Mouse (Mus musculus) liver, embryonic 16.5 days (tissue): ENCODE data around the gene Gm19345. TPM values are rescaled to one million over a fixed set of nuclear protein-coding genes. Genes with fewer than 3 reads are reported as not detected.

ENCODE experiments used
- ATAC-seq: fragments of 200-750 bp; cut with Nextera tagmentation; 2 replicates; pipeline ENCODE4 v1.8.0; 2017; ENCODE audit warnings: low read depth, mild to moderate bottlenecking, moderate number of reproducible peaks, moderate library complexity
- H3K27ac ChIP-seq: fragments of 300-500 bp; sonication (generic); 2 replicates; pipeline ENCODE4 v1.5.1; 2014; ENCODE audit warnings: mild to moderate bottlenecking, low read length
- H3K27me3 ChIP-seq: fragments of 300-500 bp; sonication (generic); 2 replicates; pipeline ENCODE4 v1.6.1; 2014; ENCODE audit warnings: low read depth, low read length, mixed read lengths; ENCODE audit not compliant: control insufficient read depth, insufficient read depth
- H3K36me3 ChIP-seq: fragments of 300-500 bp; sonication (generic); 2 replicates; pipeline ENCODE4 v1.6.1; 2014; ENCODE audit warnings: mild to moderate bottlenecking; ENCODE audit not compliant: control insufficient read depth, insufficient read depth
- H3K4me1 ChIP-seq: fragments of 300-500 bp; sonication (generic); 2 replicates; pipeline ENCODE4 v1.6.1; 2014; ENCODE audit warnings: low read depth, low read length, mixed read lengths; ENCODE audit not compliant: control insufficient read depth
- H3K4me2 ChIP-seq: fragments of 300-500 bp; sonication (generic); 2 replicates; pipeline ENCODE4 v1.6.1; 2014; ENCODE audit warnings: low read depth, low read length, mixed read lengths
- H3K4me3 ChIP-seq: fragments of 300-500 bp; sonication (generic); 2 replicates; pipeline ENCODE4 v1.5.1; 2014; ENCODE audit warnings: low read depth, mild to moderate bottlenecking, low read length
- H3K9ac ChIP-seq: fragments of 300-500 bp; sonication (generic); 2 replicates; pipeline ENCODE4 v1.6.1; 2014; ENCODE audit warnings: low read depth, low read length
- H3K9me3 ChIP-seq: fragments of 300-500 bp; sonication (generic); replicated peaks from 2 replicates; pipeline ENCODE4 v1.6.1; 2016; ENCODE audit warnings: low read length; ENCODE audit not compliant: control insufficient read depth
- WGBS: fragments of 180-500 bp; shearing (Covaris S2); extraction: QIAGEN DNeasy Blood & Tissue Kit; methylation state at CpG from one replicate; pipeline ENCODE4 v1.1.7; 2014; ENCODE audit not compliant: insufficient replicate concordance; 5-methylcytosine and 5-hydroxymethylcytosine counted together
- polyA plus RNA-seq: library from polyadenylated mRNA; unstranded; fragments of >200 nt; fragmentation: Nextera tagmentation; extraction: Ambion mirVana; gene quantifications from 2 replicates; pipeline ENCODE4 v1.2.1, GENCODE M21; 2015

The Gm19345 gene
- polyA plus RNA-seq, 1 experiment from 2014 or later = 0.08 TPM

GRCm38 (mm10) chr7:19840371-19840770 lies 11.4 kb upstream of the Gm19345 start:
- H3K9ac ChIP-seq = no peak overlapping the region

DNA sequence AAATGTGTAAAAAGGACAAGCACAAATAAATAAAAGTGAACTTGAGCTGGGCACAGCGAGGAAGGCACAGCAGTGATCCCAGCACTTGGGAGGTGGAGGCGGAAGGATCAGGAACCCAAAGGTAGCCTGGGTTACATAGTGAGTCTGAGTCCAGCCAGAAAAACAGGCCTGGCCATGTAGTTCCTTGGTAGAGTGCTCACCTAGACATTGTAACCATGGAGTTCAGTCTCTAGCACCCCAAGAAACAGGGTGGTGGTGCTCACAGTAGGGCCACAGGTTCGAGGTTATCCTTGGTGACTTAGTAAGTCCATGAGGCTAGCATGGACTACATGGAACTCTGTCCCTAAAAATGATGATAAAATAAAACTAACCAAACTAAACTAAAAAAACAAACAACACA lies 10.9 kb upstream of the Gm19345 start:
- no peak overlapping the region for H3K9ac ChIP-seq
- H3K27me3 ChIP-seq = no peaks in the 10 kb centered on the region
- ATAC-seq = no peak
- no peaks in the 10 kb centered on the region for H3K9me3 ChIP-seq
- peaks cover 9% of the 10 kb centered on the region for H3K4me1 ChIP-seq
- H3K27ac ChIP-seq = peak overlapping the region; percentile 77; the same call in 1 of the 2 replicates
- H3K4me3 ChIP-seq = no peak overlapping the region
- H3K4me2 ChIP-seq = no peak overlapping the region
- WGBS = 65% methylated on average over 3 of the region's 3 CpGs
- H3K36me3 ChIP-seq = no peaks in the 10 kb centered on the region

More at GRCm38 (mm10) chr7:19840371-19840770, 11.4 kb upstream of the Gm19345 start:
- Histone ChIP-seq H3K4me3 (no peak overlapping the region), H3K4me1 (peaks cover 9% of the 10 kb centered on the region), H3K27ac (no peak overlapping the region), H3K4me2 (no peak overlapping the region), H3K36me3 (no peaks in the 10 kb centered on the region), H3K27me3 (no peaks in the 10 kb centered on the region), H3K9me3 (no peaks in the 10 kb centered on the region)
- 64% methylated on average over 4 of the region's 4 CpGs for WGBS
- ATAC-seq = no peak

DNA sequence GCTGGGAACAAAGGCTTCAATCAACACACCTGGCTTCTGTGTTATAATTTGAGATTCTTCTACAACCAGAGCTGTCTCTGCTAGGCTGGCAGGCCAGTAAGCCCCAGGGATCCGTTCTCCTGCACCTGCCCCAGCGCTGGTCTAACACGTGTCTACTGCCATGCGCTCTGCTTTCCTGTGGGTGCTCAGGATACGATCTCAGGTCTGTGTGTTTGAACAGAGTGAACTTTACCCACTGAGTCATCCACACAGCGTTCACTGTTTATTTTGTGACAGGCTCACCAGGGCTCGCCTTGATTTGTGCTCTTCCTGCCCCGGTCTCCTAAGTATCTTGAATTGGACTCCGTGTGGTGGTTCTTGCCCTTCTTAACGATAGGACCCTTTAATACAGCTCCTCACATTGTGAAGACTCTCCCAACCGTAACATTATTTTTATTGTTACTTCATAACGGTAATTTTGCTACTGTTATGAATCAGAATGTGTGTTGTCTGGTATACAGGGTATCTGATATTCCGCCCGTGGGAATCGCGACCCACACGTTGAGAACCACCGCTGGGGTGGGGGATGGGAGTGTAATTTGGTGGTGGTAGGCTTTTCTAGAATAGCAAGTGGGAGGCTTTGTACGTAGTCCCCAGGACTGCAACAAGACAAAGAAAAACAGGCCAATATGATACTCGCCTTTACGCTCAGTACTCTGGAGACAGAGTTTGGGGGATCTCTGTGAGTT lies 10.0 kb upstream of the Gm19345 start:
- H3K27ac ChIP-seq = peak overlapping the region; percentile 77
- no peak overlapping the region for H3K4me2 ChIP-seq
- H3K4me1 ChIP-seq = peaks cover 9% of the 10 kb centered on the region
- ATAC-seq = peak; percentile 90
- H3K4me3 ChIP-seq = no peak overlapping the region
- no peaks in the 10 kb centered on the region for H3K36me3 ChIP-seq
- H3K9ac ChIP-seq = no peak overlapping the region
- no peaks in the 10 kb centered on the region for H3K27me3 ChIP-seq
- no peaks in the 10 kb centered on the region for H3K9me3 ChIP-seq
- WGBS = 56% methylated on average over 21 of the region's 21 CpGs

GRCm38 (mm10) chr7:19842885-19843504 lies 8.8 kb upstream of the Gm19345 start:
- H3K9me3 ChIP-seq = no peaks in the 10 kb centered on the region
- H3K4me1 ChIP-seq = peaks cover 9% of the 10 kb centered on the region
- 37% methylated on average over 19 of the region's 19 CpGs for WGBS
- peak overlapping the region; percentile 34; the same call in 1 of the 2 replicates for H3K27ac ChIP-seq
- H3K9ac ChIP-seq = no peak overlapping the region
- H3K36me3 ChIP-seq = no peaks in the 10 kb centered on the region
- 0 out of 2 replicates have a peak, but pooled peaks have one; percentile 10 for ATAC-seq
- no peak overlapping the region for H3K4me3 ChIP-seq
- no peak overlapping the region for H3K4me2 ChIP-seq
- H3K27me3 ChIP-seq = no peaks in the 10 kb centered on the region

DNA sequence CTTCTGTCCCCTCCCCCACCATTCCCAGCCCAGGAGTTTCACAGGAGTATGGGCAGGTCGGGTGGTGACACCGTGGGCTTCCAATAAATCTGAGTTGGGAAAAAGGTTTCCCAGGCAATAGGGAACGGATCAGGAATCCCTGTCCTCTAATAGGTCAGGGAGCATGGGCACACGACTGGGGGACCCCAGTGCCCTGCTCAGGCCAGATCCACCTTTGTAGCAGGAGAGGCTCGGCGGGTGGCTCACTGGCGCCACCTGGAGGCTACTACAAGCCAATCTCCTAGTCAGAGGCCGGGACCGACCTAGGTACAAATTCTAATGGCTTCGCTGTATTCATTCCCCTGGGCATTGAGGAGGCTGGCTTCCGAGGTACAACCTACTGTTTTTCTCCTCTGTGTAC lies 8.2 kb upstream of the Gm19345 start:
- H3K9me3 ChIP-seq = no peaks in the 10 kb centered on the region
- no peak overlapping the region for H3K4me3 ChIP-seq
- H3K4me1 ChIP-seq = peaks cover 9% of the 10 kb centered on the region
- H3K36me3 ChIP-seq = no peaks in the 10 kb centered on the region
- no peaks in the 10 kb centered on the region for H3K27me3 ChIP-seq
- WGBS = 6% methylated on average over 11 of the region's 11 CpGs
- no peak overlapping the region for H3K27ac ChIP-seq
- H3K4me2 ChIP-seq = no peak overlapping the region
- peak; percentile 47; the same call in 1 of the 2 replicates for ATAC-seq
- H3K9ac ChIP-seq = no peak overlapping the region

DNA sequence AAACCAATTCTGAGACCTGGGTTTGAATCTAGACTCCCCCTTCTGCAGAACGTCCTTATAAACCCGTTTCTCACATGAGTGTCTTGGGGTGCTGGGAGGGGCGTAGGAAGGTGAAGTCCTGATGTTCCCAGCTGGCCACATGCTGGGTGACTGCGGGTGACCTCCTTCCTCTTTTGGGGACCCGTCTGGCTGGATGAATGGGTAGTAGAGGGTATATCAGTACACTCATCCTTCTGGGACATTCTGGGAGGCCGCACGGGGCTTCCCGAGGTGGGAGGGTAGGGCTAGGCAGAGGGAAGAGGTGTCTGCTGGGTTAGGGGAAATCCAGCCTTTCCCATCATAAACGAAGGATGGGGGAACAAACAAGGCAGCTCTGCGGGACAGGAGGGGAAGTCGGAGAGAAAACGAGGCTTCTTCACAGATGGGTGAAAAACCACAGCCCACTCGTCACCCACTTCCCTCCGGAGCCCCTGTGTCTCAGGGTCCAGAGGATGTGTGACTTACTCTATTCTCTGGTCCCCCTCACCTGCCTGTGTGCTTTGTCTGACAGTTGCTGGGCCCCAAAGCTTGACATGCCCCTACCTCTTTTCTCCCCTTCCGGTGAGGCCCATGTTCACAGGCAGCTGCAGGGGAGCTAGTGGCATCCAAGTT lies 7.2 kb upstream of the Gm19345 start:
- Histone ChIP-seq H3K27me3 (no peaks in the 10 kb centered on the region), H3K4me2 (no peak overlapping the region), H3K36me3 (no peaks in the 10 kb centered on the region), H3K4me3 (no peak overlapping the region), H3K9me3 (no peaks in the 10 kb centered on the region), H3K27ac (no peak overlapping the region), H3K4me1 (peaks cover 9% of the 10 kb centered on the region), H3K9ac (no peak overlapping the region)
- WGBS = 22% methylated on average over 15 of the region's 15 CpGs
- no peak for ATAC-seq

DNA sequence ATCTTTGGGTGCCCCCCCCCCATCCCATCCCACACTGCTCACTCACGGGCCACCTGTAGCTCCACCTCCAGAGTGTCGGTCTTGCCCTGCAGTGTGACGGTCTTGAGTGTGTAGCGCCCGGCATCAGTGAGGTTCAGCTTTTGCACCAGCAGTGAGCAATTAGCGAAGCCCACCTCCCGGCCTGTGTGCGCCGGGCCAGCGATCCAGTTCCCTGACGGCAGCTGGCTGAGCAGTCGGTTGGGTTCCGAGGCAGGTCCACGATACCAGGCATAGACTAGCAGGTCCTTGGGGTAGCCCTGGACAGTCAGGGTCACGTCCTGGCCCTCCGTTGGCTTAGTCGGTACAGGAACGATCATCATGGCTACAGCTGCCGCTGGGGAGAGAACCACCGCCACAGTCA lies 1.7 kb downstream of the Gm19345 start:
- Histone ChIP-seq H3K36me3 (no peaks in the 10 kb centered on the region), H3K27me3 (peaks cover 10% of the 10 kb centered on the region), H3K27ac (no peak overlapping the region), H3K4me1 (no peaks in the 10 kb centered on the region), H3K9me3 (no peaks in the 10 kb centered on the region), H3K4me2 (no peak overlapping the region), H3K9ac (no peak overlapping the region), H3K4me3 (no peak overlapping the region)
- WGBS = 73% methylated on average over 20 of the region's 20 CpGs
- no peak for ATAC-seq

DNA sequence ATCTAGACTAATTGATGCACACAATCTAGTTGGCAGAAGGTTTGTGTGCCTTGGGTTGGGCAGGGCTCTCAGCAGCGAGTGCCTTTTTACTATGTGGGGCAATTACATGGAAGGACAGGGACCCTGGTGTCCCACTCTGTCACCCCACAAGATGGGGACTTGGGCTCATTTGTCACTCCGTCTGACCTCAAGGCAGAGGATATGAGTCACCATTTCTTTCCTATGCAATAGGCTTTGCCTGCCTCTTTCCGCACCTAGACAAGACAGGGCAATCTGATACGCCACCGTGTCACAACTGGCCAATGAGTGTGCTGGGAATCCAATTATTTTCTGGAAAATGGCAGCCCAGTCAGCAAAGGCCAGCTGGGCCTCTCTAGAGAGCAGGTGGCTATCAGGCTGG lies 3.9 kb downstream of the Gm19345 start:
- peaks cover 10% of the 10 kb centered on the region for H3K27me3 ChIP-seq
- H3K9ac ChIP-seq = no peak overlapping the region
- no peak overlapping the region for H3K4me3 ChIP-seq
- no peaks in the 10 kb centered on the region for H3K4me1 ChIP-seq
- 40% methylated on average over 5 of the region's 5 CpGs for WGBS
- no peaks in the 10 kb centered on the region for H3K9me3 ChIP-seq
- no peak overlapping the region for H3K4me2 ChIP-seq
- no peak overlapping the region for H3K27ac ChIP-seq
- no peaks in the 10 kb centered on the region for H3K36me3 ChIP-seq
- no peak for ATAC-seq

- Histone ChIP-seq H3K27me3 (peaks cover 10% of the 10 kb centered on the region), H3K9me3 (no peaks in the 10 kb centered on the region), H3K36me3 (no peaks in the 10 kb centered on the region), H3K27ac (no peak overlapping the region), H3K4me2 (no peak overlapping the region), H3K4me3 (no peak overlapping the region), H3K4me1 (no peaks in the 10 kb centered on the region), H3K9ac (no peak overlapping the region)
- no peak for ATAC-seq
- 51% methylated on average over 6 of the region's 6 CpGs for WGBS
Measured at GRCm38 (mm10) chr7:19856283-19856682, 4.5 kb downstream of the Gm19345 start.
